Comparison of ENCODE assay signal across 10 mouse cellular contexts in genomic region chr2:30343601-30344137, GRCm38 (mm10). TPM values are rescaled to one million over a fixed set of nuclear protein-coding genes. Genes with fewer than 3 reads are reported as not detected.
DNase-seq lines count a peak whose midpoint lies in the region; ATAC-seq and TF ChIP-seq lines count a peak whose summit lies in the region.
"Had no signal": no experiment of that assay in that cellular context is flagged by ENCODE, and none has a peak within 500 bp of the region (broad histone marks: within the 10 kb centered on the region; RNA-seq: fewer than 3 reads in every experiment).

No protein-coding gene starts in this region.

- no peaks in the 10 kb centered on the region for H3K4me1 ChIP-seq in kidney, embryonic 16.5 days (ENCODE audit: insufficient read depth, low read length)
- H3K4me1 ChIP-seq: embryonic facial prominence, embryonic 12.5 days; liver, embryonic 13.5 days had no signal

- WGBS in kidney, embryonic 16.5 days, result 66% methylated on average over 14 of the region's 14 CpGs

- no peaks in the 10 kb centered on the region for H3K27me3 ChIP-seq in kidney, embryonic 16.5 days (ENCODE audit: insufficient read depth, low read length)
- H3K27me3 ChIP-seq: embryonic facial prominence, embryonic 12.5 days; liver, embryonic 13.5 days had no signal

- DNase-seq in kidney, postnatal 10 days, result peak; percentile 41
- DNase-seq in adrenal gland, adult 2 months, result peak; percentile 76
- peak; percentile 23 for DNase-seq in brain, embryonic 14.5 days (ENCODE audit: low read depth)
- DNase-seq in heart, postnatal 4 days, result peak; percentile 85
- DNase-seq in thymus, postnatal 10 days (ENCODE audit: low spot score in 2 of 2), result no peak
- DNase-seq in spleen, adult 18-20 months, result no peak
- no peak for DNase-seq in thymus, postnatal 25 days
- DNase-seq: liver, embryonic 13.5 days had no signal

- no peak for ATAC-seq in kidney, embryonic 16.5 days (ENCODE audit: low FRiP score, low TSS enrichment)

- H3K9me3 ChIP-seq in kidney, embryonic 16.5 days (ENCODE audit: low read length), result no peaks in the 10 kb centered on the region
- H3K9me3 ChIP-seq: embryonic facial prominence, embryonic 12.5 days; liver, embryonic 13.5 days had no signal

- TF ChIP-seq CTCF in brain, embryonic 14.5 days (IDR thresholded peaks at IDR 0.05; ENCODE audit: borderline replicate concordance, extremely low read depth, insufficient read depth, insufficient read length), result no peak

- H3K9ac ChIP-seq in kidney, embryonic 16.5 days (replicated peaks; ENCODE audit: low read length), result no peak overlapping the region
- H3K9ac ChIP-seq: embryonic facial prominence, embryonic 12.5 days; liver, embryonic 13.5 days had no signal

- peaks cover 77% of the 10 kb centered on the region for H3K36me3 ChIP-seq in kidney, embryonic 16.5 days (ENCODE audit: insufficient read depth, low read length)

- H3K27ac ChIP-seq in kidney, embryonic 16.5 days (ENCODE audit: low read length), result no peak overlapping the region
- H3K27ac ChIP-seq: embryonic facial prominence, embryonic 12.5 days; liver, embryonic 13.5 days had no signal

- no peak overlapping the region for H3K4me2 ChIP-seq in kidney, embryonic 16.5 days (replicated peaks; ENCODE audit: low read depth, low read length)
- H3K4me2 ChIP-seq: embryonic facial prominence, embryonic 12.5 days; liver, embryonic 13.5 days had no signal

- TF ChIP-seq POLR2A in brain, embryonic 14.5 days (IDR thresholded peaks at IDR 0.05; ENCODE audit: borderline replicate concordance, extremely low read depth, insufficient read depth, insufficient read length, poor library complexity, severe bottlenecking), result no peak

- H3K4me3 ChIP-seq in kidney, embryonic 16.5 days (ENCODE audit: low read length), result no peak overlapping the region
- H3K4me3 ChIP-seq: embryonic facial prominence, embryonic 12.5 days; liver, embryonic 13.5 days had no signal

RNA-seq across cellular contexts. Expression of gene Sh3glb2, which starts 15.5 kb away (rescaled TPM):
- 100 and 102 TPM in 2 replicates for polyA plus RNA-seq in kidney, embryonic 16.5 days (2015; fragmentation: Nextera tagmentation; extraction: Ambion mirVana)
- 10 to 100 TPM; 74.8 to 80.1 TPM for total RNA-seq in adrenal gland, adult 2 months (2021)
- 270 and 325 TPM in 2 replicates for polyA plus RNA-seq in adrenal gland, adult 2 months (2012; rRNA removed)
- polyA plus RNA-seq in brain, embryonic 14.5 days (2012; rRNA removed), result 304 and 410 TPM in 2 replicates
- 10 to 100 TPM; 72.7 to 73.7 TPM for total RNA-seq in heart, postnatal 4 days (2021)

RNA-seq across cellular contexts. Expression of gene Miga2, which starts 20.4 kb away (rescaled TPM):
- 32.0 and 34.9 TPM in 2 replicates for polyA plus RNA-seq in kidney, embryonic 16.5 days (2015; fragmentation: Nextera tagmentation; extraction: Ambion mirVana)
- total RNA-seq in adrenal gland, adult 2 months (2021), result 100 to 1,000 TPM in 1 of 2 experiments, 10 to 100 TPM in 1; 71.7 to 111 TPM
- polyA plus RNA-seq in adrenal gland, adult 2 months (2012; rRNA removed), result 55.8 and 68.1 TPM in 2 replicates
- 40.4 and 43.8 TPM in 2 replicates for polyA plus RNA-seq in brain, embryonic 14.5 days (2012; rRNA removed)
- total RNA-seq in heart, postnatal 4 days (2021), result 10 to 100 TPM; 52.4 to 63.5 TPM

RNA-seq across cellular contexts. Expression of gene Dolpp1, which starts 48.4 kb away (rescaled TPM):
- 44.2 and 46.8 TPM in 2 replicates for polyA plus RNA-seq in kidney, embryonic 16.5 days (2015; fragmentation: Nextera tagmentation; extraction: Ambion mirVana)
- 10 to 100 TPM; 16.5 to 21.9 TPM for total RNA-seq in adrenal gland, adult 2 months (2021)
- polyA plus RNA-seq in adrenal gland, adult 2 months (2012; rRNA removed), result 70.6 and 82.0 TPM in 2 replicates
- polyA plus RNA-seq in brain, embryonic 14.5 days (2012; rRNA removed), result 73.2 and 114 TPM in 2 replicates
- total RNA-seq in heart, postnatal 4 days (2021), result 10 to 100 TPM; 14.2 to 14.6 TPM

RNA-seq across cellular contexts. Expression of gene Nup188, which starts 57.5 kb away (rescaled TPM):
- polyA plus RNA-seq in kidney, embryonic 16.5 days (2015; fragmentation: Nextera tagmentation; extraction: Ambion mirVana), result 37.6 and 47.9 TPM in 2 replicates
- total RNA-seq in adrenal gland, adult 2 months (2021), result 10 to 100 TPM; 24.9 to 31.1 TPM
- 54.4 and 66.6 TPM in 2 replicates for polyA plus RNA-seq in adrenal gland, adult 2 months (2012; rRNA removed)
- polyA plus RNA-seq in brain, embryonic 14.5 days (2012; rRNA removed), result 46.3 and 48.7 TPM in 2 replicates
- 10 to 100 TPM; 28.0 to 34.5 TPM for total RNA-seq in heart, postnatal 4 days (2021)

RNA-seq across cellular contexts. Expression of gene Dolk, which starts 57.5 kb away (rescaled TPM):
- polyA plus RNA-seq in kidney, embryonic 16.5 days (2015; fragmentation: Nextera tagmentation; extraction: Ambion mirVana), result 42.6 and 44.2 TPM in 2 replicates
- total RNA-seq in adrenal gland, adult 2 months (2021), result 10 to 100 TPM; 39.5 to 61.5 TPM
- polyA plus RNA-seq in adrenal gland, adult 2 months (2012; rRNA removed), result 39.0 and 42.2 TPM in 2 replicates
- polyA plus RNA-seq in brain, embryonic 14.5 days (2012; rRNA removed), result 15.7 TPM in 2 replicates
- total RNA-seq in heart, postnatal 4 days (2021), result 10 to 100 TPM; 23.6 to 23.7 TPM

Comparison
In these comparisons a context has a peak if more than half of its experiments do, and no peak if none do; other contexts are left out.
1. DNase-seq: peak in kidney, postnatal 10 days (single experiment), adrenal gland, adult 2 months (single experiment), brain, embryonic 14.5 days (single experiment) and heart, postnatal 4 days (single experiment); none in thymus, postnatal 10 days (0 of 2), spleen, adult 18-20 months (0 of 2) and thymus, postnatal 25 days (single experiment).